Mouse (Mus musculus): ENCODE measurements at regions not wholly inside any gene's neighbourhood (a gene's known extent, or its start where the extent isn't known, plus 50 kb on each side); places are given as distances from the start of the nearest gene placed in this dataset.
A peak's percentile ranks its signal among the peaks of the same experiment; 100 is the strongest.

DNA sequence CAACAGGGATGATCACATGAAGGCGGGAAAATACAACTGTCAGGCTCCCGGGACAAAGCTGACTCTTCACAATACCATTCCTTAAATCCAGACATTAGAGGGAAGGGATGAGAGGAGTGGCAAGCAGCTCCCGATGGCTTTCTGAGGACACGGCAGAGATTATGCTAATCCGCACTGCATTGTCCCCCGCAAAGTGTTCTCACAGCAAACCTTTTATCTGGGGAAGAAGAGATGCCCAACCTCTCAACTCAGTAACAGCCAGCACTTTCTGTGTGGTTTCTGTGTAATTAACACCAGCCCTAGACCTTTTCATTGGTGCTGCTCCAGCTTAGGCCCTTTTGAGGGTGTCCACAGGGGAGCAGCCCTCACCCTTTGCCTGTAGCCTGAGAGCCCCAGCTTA, 137.9 kb downstream of the Barhl2 start:
- no peak for DNase-seq (ENCODE audit: low read depth, low spot score)

DNA sequence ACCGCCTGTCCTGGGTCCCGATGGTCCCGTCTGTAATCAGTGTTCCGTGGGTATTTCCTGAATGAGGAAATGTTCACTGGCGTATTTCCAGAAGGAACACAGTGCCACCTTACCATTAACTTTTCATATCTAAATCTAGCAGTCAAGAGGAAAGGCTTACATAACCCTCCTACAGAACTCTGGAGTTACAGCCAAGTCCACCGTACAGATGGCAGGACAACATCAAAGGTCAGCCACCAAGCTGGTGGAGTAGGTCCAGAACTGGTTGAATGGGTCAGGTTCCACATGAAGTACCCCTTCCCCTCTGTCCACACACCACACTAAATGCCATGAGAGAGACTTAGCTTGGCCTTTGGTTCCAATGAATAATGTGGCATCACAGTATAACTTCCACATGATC, 139.7 kb downstream of the Barhl2 start:
- no peak for DNase-seq (ENCODE audit: low read depth, low spot score)

- DNase-seq (ENCODE audit: low read depth, low spot score) = no peak
Measured at GRCm38 (mm10) chr5:106313874-106314273, 144.1 kb downstream of the Barhl2 start.

DNA sequence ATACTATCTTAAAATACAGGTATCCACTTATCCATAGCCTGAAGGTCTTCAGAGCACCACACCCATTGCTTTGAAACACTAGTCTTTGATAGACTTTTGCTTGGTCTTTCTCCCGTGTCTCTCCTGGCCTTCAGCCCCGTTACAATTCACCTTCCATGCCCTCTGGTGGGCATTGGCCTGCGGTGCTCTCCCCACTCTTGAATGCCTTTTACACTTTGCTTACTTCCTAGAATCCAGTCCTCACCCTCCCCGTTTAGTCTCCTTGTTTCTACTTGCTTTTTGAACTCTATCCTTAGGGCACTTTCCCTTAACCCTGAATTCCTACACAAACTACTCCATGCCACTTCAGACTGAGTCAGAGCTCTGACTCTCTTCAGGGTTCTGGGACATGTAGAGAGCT, 156.6 kb downstream of the Barhl2 start:
- DNase-seq (ENCODE audit: low read depth, low spot score) = no peak

DNA sequence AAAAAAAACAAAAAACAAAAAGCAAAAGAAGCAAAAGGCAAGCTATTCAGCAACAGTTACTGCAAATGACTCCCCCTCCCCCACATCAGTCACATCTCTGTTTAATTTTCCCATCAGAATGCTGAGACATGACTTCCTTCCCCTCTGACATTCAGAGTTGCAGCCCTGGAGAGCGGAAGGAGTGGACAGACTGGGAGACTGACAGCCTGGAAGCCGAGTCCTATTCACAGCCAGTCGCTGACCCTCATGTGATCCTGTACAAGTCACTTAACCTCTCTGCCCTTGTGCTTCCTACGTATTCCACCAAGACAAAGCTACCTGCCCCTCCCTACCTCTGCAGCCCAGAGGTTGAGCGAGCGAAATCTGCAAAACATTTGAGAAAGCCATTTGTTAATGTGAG, 161.2 kb downstream of the Barhl2 start:
- no peak for DNase-seq (ENCODE audit: low read depth, low spot score)

DNA sequence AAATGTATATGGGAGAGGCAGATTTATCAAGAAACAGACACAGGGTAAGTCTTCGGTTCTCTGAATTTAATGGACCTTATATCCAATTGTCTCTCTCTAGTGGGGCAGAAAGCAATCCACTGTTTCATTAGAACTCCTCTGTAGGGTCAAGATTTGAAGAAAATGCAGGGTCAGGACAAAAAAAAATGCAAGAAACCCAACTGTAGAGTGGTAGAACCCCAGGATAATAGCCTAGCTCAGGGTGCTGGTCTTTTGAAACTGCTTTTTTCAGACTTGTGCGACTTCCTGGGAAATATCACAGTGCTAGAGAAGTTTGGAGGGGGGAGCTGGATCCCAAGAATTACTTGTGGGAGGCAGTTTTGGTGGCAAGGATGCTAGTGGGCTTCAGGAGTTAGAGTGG, 162.0 kb downstream of the Barhl2 start:
- DNase-seq (ENCODE audit: low read depth, low spot score) = no peak

GRCm38 (mm10) chr5:106295538-106295937, 162.4 kb downstream of the Barhl2 start:
- peak; percentile 30 for DNase-seq (ENCODE audit: low read depth, low spot score)

DNA sequence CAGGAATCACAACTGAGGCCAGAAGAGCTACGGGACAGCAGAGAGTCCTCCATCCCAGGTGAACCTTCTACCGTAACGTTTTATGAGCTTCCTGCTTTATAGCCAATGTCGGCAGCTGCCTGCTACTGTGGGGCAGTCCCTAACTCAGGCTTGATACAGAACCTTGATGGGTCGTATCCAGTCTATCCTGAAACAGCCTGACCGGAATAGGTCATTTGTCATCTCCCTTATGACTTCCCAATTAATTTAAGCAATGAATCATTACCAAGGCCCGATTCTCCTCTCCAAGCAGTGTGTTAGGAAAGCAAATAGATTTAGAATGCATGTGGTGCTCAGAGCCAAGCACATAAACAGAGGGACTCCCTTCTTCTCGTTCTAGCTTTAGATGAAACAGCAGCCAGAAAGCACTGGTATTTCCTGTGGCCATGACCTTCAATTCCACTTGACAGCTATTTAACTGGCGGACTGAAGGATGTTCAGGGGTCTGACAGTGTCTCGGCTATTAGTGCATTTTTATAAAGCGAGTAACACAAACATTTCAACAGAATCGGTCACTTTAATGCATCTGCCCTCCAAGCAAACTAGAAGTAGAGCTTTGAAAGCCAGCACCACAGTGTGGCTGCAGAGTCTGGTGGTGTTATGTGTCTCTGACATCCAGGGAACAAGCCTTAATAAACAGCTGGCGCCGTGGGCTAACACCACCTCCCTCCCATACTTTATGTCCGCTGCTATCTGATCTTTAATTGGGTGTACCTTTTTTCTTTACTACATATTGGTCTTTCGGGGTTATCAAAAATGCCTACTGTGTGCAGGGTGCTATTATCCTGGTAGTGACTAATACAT, 165.4 kb downstream of the Barhl2 start:
- DNase-seq (ENCODE audit: low read depth, low spot score) = no peak

DNA sequence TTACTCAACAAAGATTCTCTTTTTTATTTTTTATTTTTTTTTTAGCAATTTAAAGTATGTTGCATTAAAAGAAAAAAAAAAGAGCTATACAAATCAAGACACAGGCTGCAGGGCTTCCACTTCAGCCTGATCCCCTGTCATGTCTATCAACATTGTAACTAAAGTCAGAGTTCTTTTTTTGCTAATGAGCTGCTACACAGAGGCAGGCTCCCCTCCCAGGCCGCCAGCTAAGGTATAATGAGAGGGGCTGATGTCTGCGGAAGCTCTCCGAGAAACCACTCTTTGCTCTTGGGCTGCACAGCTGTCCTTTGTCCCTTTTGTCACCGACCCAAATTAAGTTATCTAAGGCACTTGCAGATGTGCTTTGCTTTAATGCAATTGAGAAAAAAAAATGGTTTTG, 172.8 kb downstream of the Barhl2 start:
- no peak for DNase-seq (ENCODE audit: low read depth, low spot score)

GRCm38 (mm10) chr5:106284731-106285130, 173.2 kb downstream of the Barhl2 start:
- no peak for DNase-seq (ENCODE audit: low read depth, low spot score)

- no peak for DNase-seq (ENCODE audit: low read depth, low spot score)
Measured at GRCm38 (mm10) chr5:106282646-106283045, 175.3 kb downstream of the Barhl2 start.

- no peak for DNase-seq (ENCODE audit: low read depth, low spot score)
Measured at GRCm38 (mm10) chr5:106277786-106278185, 180.2 kb downstream of the Barhl2 start.

DNA sequence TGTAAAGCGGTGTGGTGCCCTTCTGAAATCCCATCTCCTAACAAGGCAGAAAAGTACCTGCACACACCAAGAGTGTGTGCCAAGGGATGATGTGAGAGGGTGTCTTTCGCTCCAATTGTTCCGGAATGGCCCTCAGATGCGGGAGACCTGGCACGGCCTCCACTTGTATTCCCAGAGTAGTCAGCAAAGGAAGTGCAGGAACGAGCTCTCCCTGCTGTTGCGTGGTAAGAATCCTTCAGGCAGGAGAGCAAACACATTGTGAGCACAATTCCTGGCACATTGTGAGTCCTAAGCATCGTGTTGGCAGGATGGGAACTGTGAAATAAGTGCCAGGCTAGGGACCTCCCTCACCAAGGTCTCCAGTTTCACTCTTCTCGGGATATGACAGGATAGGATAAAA, 180.7 kb downstream of the Barhl2 start:
- DNase-seq (ENCODE audit: low read depth, low spot score) = no peak

- no peak for DNase-seq (ENCODE audit: low read depth, low spot score)
Measured at GRCm38 (mm10) chr5:106276186-106276585, 181.8 kb downstream of the Barhl2 start.

DNA sequence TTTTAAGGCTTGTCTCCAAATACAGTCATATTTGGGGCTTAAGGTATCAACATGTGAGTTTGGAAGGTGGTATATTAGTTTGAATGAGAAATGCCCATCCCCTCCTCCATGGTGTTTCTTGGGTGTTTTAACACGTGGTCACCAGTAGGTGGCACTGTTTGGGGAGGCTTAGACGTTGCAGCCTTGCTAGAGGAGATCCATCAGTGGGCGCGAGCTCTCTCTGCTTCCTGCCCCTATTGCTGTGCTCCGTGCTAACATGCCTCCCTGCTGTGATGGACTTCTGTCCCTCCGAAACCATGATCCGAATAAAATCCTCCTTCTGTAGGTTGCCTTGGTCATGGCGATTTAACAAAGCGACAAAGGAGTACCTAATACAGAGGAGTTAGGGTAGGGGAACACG, 183.3 kb downstream of the Barhl2 start:
- no peak for DNase-seq (ENCODE audit: low read depth, low spot score)

- no peak for DNase-seq (ENCODE audit: low read depth, low spot score)
Measured at GRCm38 (mm10) chr5:106264536-106264935, 193.4 kb downstream of the Barhl2 start.

GRCm38 (mm10) chr5:106257179-106257578, 200.8 kb downstream of the Barhl2 start:
- DNase-seq (ENCODE audit: low read depth, low spot score) = no peak

- no peak for DNase-seq (ENCODE audit: low read depth, low spot score)
Measured at GRCm38 (mm10) chr5:106229154-106229553, 228.8 kb downstream of the Barhl2 start.

DNA sequence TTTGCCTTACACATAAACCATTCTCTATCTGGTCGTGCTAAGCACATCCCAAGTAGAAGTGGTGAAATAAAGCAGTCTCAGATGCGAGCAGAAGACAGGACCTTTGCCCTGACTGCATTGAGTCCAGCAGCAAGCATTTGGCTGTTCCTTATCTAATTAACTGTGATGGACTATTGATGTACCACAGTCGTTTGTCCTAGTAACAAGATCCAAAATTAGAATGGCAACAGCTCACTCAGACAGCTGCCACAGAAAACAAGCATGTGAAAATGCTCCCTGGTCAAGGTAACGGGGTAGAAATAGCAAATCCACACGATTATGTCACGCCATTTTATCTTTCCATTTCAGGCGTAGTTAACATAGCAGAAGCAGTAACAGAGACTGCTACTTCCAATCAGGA, 233.8 kb downstream of the Barhl2 start:
- no peak for DNase-seq (ENCODE audit: low read depth, low spot score)

DNA sequence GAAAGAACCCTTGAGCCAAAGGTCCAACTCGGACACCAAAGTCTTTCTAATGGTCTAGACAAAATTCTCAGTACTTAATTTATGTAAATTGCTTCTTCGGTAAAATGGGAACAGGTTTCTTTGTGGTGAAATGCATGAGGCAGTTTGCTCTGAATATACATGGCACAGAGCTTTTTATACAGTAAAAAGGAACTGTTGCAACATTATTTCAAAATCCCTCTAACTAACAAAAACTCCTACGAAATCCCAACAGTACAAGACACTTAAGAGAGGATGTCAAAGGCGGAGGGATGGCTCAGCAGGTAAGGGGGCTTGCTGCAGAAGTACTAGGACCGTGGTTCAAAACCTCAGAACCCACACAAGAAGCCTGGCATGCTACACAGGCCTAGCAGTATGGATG, 248.4 kb downstream of the Barhl2 start:
- no peak for DNase-seq (ENCODE audit: low read depth, low spot score)

DNA sequence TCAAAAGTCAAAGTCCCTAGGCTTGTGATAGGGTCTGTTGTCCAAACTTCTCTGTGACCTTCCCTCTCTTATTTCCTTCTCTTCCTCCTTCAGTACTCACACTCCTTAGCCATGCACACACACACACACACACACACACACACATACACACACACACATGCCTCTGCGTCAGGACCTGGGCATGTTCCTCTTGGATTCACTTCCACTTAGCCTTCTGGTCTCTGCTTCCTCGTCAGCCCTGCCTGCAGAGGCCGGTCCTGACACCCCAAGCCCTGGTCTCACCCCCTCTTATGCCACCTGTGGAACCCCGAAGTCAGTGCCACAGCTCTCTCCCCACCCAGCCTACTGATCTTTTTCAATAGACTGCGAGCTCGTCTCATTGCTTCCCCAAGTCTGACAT, 250.3 kb downstream of the Barhl2 start:
- no peak for DNase-seq (ENCODE audit: low read depth, low spot score)

DNA sequence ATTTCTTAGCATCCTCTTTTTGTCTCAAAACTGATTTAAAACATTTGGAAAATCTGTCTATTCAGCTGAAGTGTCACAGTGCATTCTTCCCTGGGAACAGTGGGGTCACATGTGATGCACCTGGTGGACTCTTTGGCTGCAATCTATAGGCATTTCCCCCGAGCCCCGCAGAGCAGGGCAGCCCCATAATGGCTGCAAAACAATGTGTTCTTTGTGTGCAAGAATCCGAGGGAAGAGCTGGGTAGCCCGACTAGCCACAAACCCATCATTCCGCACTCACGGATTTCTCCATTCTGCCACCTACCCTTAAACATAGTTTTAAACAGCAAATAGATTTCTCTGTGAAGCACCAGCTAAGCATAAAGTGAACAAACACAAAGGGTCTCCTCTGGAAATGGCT, 252.2 kb downstream of the Barhl2 start:
- DNase-seq (ENCODE audit: low read depth, low spot score) = no peak

- DNase-seq (ENCODE audit: low read depth, low spot score) = no peak
Measured at GRCm38 (mm10) chr5:106200631-106201030, 257.3 kb downstream of the Barhl2 start.

GRCm38 (mm10) chr5:106199061-106199460, 258.9 kb downstream of the Barhl2 start:
- no peak for DNase-seq (ENCODE audit: low read depth, low spot score)

Measured in retina, postnatal 7 days (tissue).